Mouse (Mus musculus) midbrain, embryonic 15.5 days (tissue): ENCODE measurements around the gene Exosc1. TPM values are rescaled to one million over a fixed set of nuclear protein-coding genes. Genes with fewer than 3 reads are reported as not detected.

Source experiments
- ATAC-seq: fragments of 200-750 bp; cut with Nextera tagmentation; replicated peaks from 2 replicates; pipeline ENCODE4 v1.8.0; 2017; ENCODE audit warnings: moderate TSS enrichment
- H3K27ac ChIP-seq: fragments of 300-500 bp; sonication (generic); 2 replicates; pipeline ENCODE4 v1.5.1; 2015; ENCODE audit warnings: mild to moderate bottlenecking, inconsistent platforms
- H3K27me3 ChIP-seq: fragments of 300-500 bp; sonication (generic); replicated peaks from 2 replicates; pipeline ENCODE4 v1.6.1; 2015; ENCODE audit warnings: inconsistent platforms
- H3K36me3 ChIP-seq: fragments of 300-500 bp; sonication (generic); replicated peaks from 2 replicates; pipeline ENCODE4 v1.6.1; 2015; ENCODE audit warnings: inconsistent platforms
- H3K4me1 ChIP-seq: fragments of 300-500 bp; sonication (generic); 2 replicates; pipeline ENCODE4 v1.6.1; 2015; ENCODE audit warnings: inconsistent platforms
- H3K4me2 ChIP-seq: fragments of 300-500 bp; sonication (generic); 2 replicates; pipeline ENCODE4 v1.6.1; 2015; ENCODE audit warnings: inconsistent platforms, mild to moderate bottlenecking, moderate library complexity
- H3K4me3 ChIP-seq: fragments of 300-500 bp; sonication (generic); 2 replicates; pipeline ENCODE4 v1.5.1; 2015; ENCODE audit warnings: mild to moderate bottlenecking, inconsistent platforms
- H3K9ac ChIP-seq: fragments of 300-500 bp; sonication (generic); 2 replicates; pipeline ENCODE4 v1.6.1; 2015; ENCODE audit warnings: mild to moderate bottlenecking, inconsistent platforms
- H3K9me3 ChIP-seq: fragments of 300-500 bp; sonication (generic); 2 replicates; pipeline ENCODE4 v1.6.1; 2016; ENCODE audit warnings: inconsistent platforms
- WGBS: fragments of 180-500 bp; shearing (Covaris S2); methylation state at CpG from one replicate; pipeline ENCODE4 v1.1.7; 2015; ENCODE audit warnings: mixed read lengths; 5-methylcytosine and 5-hydroxymethylcytosine counted together
- polyA plus RNA-seq: library from polyadenylated mRNA; unstranded; fragments of >200 nt; fragmentation: Nextera tagmentation; extraction: Ambion mirVana; gene quantifications from 2 replicates; pipeline ENCODE4 v1.2.1, GENCODE M21; 2015

The Exosc1 gene
- polyA plus RNA-seq, 1 experiment from 2014 or later: 61.1 TPM

DNA sequence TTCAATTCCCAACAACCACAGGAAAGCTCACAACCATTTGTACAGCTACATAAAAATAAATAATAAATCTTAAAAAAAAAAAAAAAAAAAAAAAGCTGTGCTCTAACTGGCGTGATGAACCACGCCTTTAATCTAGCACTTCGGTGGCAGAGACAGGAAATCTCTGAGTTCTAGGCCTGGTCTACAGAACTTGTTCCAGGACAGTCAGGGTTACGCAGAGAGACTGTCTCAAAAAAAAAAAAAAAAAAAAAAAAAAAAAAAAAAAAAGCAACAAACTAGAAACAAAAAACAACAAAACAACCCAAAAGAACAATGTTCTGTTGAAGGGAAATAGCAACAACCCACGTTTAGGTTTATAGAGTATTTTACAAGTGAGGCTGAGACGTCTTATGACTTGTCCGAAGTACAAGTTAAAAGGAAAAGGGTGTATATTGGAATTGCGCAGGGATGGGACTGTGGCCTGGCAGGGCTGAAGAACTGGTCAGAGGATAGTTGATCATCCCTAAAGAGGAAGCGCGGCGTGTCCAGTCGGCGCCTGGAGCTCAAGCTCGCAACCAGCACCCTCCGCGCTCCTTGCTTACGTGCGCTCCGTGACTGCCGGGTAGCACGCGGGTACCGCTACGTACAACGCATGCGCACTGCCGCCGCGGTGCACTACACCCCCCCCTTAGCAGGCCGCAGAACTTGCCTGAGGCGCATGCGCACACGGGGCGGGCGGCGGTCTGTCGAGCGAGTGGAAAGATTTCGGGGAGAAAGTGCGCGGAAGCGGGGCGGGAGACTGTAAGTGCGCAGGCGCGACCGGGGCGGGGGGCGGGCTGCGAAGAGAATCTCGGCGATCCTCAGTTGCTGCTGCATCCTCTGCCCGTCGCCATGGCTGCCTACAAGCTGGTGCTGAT is 21.8 kb downstream of the Exosc1 start, which contains the start of gene Pgam1:
Pgam1 (plus strand) TSS at position 746 of the 896 bp plus-strand sequence.
- Histone ChIP-seq H3K36me3 (peaks cover 7% of the 10 kb centered on the region; the same call in 1 of the 2 replicates), H3K4me1 (peaks cover 23% of the 10 kb centered on the region), H3K4me3 (peak within 1 kb of the TSS; percentile 64), H3K27ac (peak within 1 kb of the TSS; percentile 94), H3K9me3 (no peaks in the 10 kb centered on the region), H3K4me2 (peak within 1 kb of the TSS; percentile 88), H3K9ac (peak within 1 kb of the TSS; percentile 68), H3K27me3 (no peaks in the 10 kb centered on the region)
- ATAC-seq: peak; percentile 93
- WGBS: 5% methylated on average over 54 of the region's 54 CpGs

DNA sequence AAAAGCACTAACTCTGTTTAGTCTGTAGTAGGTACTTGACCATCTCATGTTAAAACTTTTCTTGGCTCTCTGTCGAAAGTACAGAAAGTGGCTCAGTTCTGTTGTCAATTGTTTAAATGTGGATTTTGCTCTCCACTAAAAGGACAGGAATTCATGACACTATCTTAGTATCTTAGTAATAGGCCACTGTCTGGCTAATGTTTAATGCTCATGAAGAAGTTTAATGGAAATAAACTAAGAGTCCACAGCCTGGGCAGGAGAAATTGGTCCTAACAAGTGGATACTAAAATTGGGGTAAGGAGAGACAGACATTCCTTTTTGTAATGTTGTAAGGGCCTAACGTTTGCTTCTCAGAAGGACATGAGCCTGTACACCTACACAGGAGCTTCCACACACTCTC is 22.8 kb downstream of the Exosc1 start:
- H3K4me1 ChIP-seq: peaks cover 23% of the 10 kb centered on the region
- no peak for ATAC-seq
- H3K4me2 ChIP-seq: no peak overlapping the region
- H3K9me3 ChIP-seq: no peaks in the 10 kb centered on the region
- H3K27me3 ChIP-seq: no peaks in the 10 kb centered on the region
- H3K4me3 ChIP-seq: no peak overlapping the region
- H3K27ac ChIP-seq: no peak overlapping the region
- no peaks in the 10 kb centered on the region for H3K36me3 ChIP-seq
- 92% methylated on average over 2 of the region's 2 CpGs for WGBS
- no peak overlapping the region for H3K9ac ChIP-seq

DNA sequence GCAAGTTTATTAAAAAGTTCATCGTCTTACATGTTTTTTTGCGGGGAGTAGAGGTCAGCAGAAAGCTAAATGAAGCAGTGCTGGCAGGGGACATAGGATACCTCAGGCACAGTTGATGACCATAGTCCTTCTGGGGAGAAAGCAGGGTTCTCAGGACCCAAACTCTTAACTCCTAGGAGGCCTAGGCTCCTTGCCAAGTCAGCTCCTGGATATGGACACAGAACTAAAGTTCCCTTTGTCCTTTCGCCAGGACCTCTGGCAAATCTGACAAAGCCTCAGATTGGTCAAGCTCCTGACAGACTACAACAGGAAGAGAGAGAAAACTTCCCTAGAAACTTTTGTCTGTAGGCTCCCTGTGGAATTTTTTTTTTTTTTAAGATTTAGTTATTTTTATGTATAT is 24.5 kb downstream of the Exosc1 start:
- Histone ChIP-seq H3K9me3 (no peaks in the 10 kb centered on the region), H3K4me2 (no peak overlapping the region), H3K36me3 (no peaks in the 10 kb centered on the region), H3K27me3 (no peaks in the 10 kb centered on the region), H3K4me1 (peaks cover 14% of the 10 kb centered on the region), H3K27ac (no peak overlapping the region), H3K9ac (no peak overlapping the region), H3K4me3 (no peak overlapping the region)
- no peak for ATAC-seq
- WGBS: 85% methylated on average over 3 of the region's 3 CpGs

GRCm38 (mm10) chr19:41907079-41907760 is 26.0 kb downstream of the Exosc1 start:
- WGBS: 58% methylated on average over 8 of the region's 8 CpGs
- H3K4me1 ChIP-seq: no peaks in the 10 kb centered on the region
- no peak overlapping the region for H3K27ac ChIP-seq
- no peak overlapping the region for H3K4me2 ChIP-seq
- H3K27me3 ChIP-seq: no peaks in the 10 kb centered on the region
- ATAC-seq: no peak
- H3K4me3 ChIP-seq: no peak overlapping the region
- H3K9me3 ChIP-seq: no peaks in the 10 kb centered on the region
- no peaks in the 10 kb centered on the region for H3K36me3 ChIP-seq
- H3K9ac ChIP-seq: no peak overlapping the region

DNA sequence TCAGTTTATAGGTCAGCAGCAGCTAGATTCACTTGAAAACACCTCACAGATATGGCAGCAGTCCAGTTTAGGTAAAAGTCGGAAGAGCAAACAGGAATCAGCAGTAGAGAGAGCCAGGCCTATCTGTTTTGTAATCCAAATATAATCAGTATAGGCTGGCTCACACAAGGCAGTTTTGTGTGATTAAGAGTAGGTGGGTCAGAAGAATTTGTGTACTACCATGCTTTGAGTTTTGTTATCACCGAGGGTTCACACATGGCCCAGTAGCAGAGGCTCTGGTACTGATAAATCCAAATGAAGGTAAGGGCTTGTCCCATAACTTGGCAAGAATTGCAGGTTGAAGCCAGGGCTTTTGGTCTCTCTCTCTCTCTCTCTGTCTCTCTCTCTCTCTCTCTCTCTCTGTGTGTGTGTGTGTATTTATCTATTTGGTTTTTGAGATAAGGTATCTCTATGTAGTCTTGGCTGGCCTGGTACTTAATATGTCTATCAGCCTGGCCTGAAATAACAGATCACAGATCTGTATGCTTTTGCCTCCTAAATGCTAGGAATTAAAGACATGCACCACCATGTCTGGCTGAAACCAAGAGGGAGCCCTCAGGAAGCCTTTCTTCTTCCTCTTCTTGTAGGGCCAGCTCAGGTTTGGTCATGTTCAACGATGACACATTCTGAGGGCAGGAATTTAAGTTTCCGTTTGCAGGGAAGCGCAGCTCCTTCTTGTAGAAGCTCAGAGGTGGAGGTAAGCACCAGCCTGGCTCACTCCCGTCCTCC is 26.7 kb downstream of the Exosc1 start:
- H3K27ac ChIP-seq: no peak overlapping the region
- no peak overlapping the region for H3K4me3 ChIP-seq
- no peaks in the 10 kb centered on the region for H3K4me1 ChIP-seq
- no peak overlapping the region for H3K9ac ChIP-seq
- H3K4me2 ChIP-seq: no peak overlapping the region
- 71% methylated on average over 6 of the region's 6 CpGs for WGBS
- H3K9me3 ChIP-seq: no peaks in the 10 kb centered on the region
- H3K27me3 ChIP-seq: no peaks in the 10 kb centered on the region
- ATAC-seq: no peak
- no peaks in the 10 kb centered on the region for H3K36me3 ChIP-seq

DNA sequence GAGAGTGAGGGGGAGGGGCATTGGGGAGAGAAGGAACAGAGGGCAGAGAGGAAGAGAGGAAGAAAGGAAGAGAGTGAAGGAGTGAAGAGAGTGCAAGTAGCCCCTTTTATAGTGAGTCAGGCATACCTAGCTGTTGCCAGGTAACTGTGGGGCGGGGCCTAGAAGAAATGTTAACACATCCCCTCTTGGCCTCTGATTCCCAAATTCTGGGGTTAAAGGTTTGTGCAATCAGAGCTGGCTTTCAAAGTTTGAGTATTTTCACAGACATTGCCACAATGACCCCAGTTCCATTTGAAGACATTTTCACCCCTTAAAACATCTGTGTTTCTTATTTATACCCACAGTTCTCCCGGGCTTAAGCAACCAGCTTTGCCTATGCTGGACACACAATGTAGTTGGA is 28.0 kb downstream of the Exosc1 start:
- 86% methylated on average over 2 of the region's 2 CpGs for WGBS
- no peaks in the 10 kb centered on the region for H3K4me1 ChIP-seq
- no peaks in the 10 kb centered on the region for H3K9me3 ChIP-seq
- no peaks in the 10 kb centered on the region for H3K36me3 ChIP-seq
- no peak overlapping the region for H3K27ac ChIP-seq
- no peaks in the 10 kb centered on the region for H3K27me3 ChIP-seq
- H3K4me2 ChIP-seq: no peak overlapping the region
- H3K4me3 ChIP-seq: no peak overlapping the region
- no peak overlapping the region for H3K9ac ChIP-seq
- ATAC-seq: no peak

DNA sequence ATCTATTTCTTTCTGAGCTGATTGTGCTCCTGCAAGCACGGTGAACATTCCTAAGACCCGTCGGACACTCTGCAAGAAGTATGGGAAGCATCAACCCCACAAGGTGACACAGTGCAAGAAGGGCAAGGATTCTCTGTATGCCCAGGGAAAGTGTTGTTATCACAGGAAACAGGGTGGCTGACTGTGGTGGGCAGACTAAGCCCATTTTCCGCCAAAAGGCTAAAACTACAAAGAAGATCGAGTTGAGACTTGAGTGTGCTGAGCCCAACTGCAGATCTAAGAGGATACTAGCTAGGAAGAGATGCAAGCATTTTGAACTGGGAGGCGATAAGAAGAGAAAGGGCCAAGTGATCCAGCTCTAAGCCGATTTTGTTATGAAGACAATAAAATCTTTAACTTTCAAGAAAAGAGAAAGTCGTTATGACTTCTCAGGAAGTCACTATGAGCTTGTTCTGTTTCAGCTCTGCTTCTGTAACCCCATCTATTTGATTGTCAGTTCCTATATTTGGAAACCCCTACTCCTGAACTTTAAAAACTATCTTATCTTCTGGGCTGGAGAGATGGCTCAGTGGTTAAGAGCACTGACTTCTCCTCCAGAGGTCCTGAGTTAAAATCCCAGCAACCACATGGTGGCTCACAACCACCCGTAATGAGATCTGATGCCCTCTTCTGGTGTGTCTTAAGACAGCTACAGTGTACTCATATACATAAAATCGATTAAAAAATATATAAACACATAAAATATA is 30.2 kb downstream of the Exosc1 start:
- Histone ChIP-seq H3K9ac (no peak overlapping the region), H3K27ac (no peak overlapping the region), H3K4me2 (no peak overlapping the region), H3K27me3 (no peaks in the 10 kb centered on the region), H3K4me1 (no peaks in the 10 kb centered on the region), H3K4me3 (no peak overlapping the region), H3K9me3 (no peaks in the 10 kb centered on the region), H3K36me3 (no peaks in the 10 kb centered on the region)
- WGBS: 87% methylated on average over 10 of the region's 10 CpGs
- ATAC-seq: no peak

DNA sequence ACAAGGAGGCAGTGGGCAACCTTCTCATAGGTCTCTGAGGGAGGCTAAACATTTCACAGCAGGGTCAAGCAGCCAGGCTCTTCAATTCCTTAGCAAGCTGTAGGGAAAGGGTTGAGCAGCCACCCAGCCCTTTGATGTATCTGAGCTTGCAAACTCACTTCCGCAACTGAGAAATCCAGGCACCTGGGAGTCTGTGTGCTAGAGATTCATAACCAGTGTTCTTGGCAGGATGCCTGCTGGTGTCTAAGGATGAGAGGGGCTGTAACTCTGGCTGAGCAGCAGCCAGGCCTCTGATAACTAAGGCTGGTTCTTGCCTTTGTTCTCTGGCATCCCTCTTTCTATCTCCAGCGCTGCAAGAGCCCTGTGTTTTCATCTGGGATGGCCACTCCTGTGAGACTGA is 31.5 kb downstream of the Exosc1 start:
- peaks cover under 1% of the 10 kb centered on the region for H3K4me1 ChIP-seq
- no peaks in the 10 kb centered on the region for H3K27me3 ChIP-seq
- WGBS: 64% methylated on average over 2 of the region's 2 CpGs
- no peak overlapping the region for H3K4me3 ChIP-seq
- no peaks in the 10 kb centered on the region for H3K36me3 ChIP-seq
- no peak overlapping the region for H3K27ac ChIP-seq
- no peak for ATAC-seq
- no peak overlapping the region for H3K4me2 ChIP-seq
- H3K9me3 ChIP-seq: no peaks in the 10 kb centered on the region
- H3K9ac ChIP-seq: no peak overlapping the region

DNA sequence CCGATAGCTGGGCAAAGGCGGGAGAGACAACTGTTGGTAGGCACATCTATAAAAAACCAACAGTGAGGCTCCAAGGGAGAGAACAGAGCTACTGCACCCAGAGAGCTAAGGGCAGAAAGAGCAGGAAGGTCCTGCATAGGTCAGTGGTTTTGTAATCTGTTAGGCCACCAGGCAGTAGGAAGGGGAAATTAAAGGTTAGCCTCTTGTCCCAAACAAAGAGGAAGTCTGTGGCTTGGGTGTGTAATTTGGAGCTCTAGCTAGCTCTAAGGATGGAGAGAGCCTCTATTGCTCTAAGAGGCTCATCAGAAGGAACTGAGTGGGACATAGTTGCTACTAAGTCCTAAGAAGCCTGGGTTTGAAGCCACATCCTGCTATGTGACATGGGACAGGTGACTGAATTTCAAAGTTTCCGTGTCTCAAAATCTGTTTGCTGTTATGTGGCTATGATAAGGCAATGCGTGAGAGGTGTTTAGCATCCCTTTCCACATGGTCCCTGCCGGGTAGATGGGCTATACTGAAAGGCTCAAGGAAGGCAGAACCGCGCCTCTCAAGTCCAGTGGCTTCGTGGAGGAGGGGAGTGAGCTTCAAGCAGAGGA is 32.6 kb downstream of the Exosc1 start:
- no peak overlapping the region for H3K4me2 ChIP-seq
- no peaks in the 10 kb centered on the region for H3K9me3 ChIP-seq
- no peak overlapping the region for H3K4me3 ChIP-seq
- no peak overlapping the region for H3K27ac ChIP-seq
- H3K4me1 ChIP-seq: peaks cover 6% of the 10 kb centered on the region
- no peak overlapping the region for H3K9ac ChIP-seq
- no peak for ATAC-seq
- 90% methylated on average over 8 of the region's 8 CpGs for WGBS
- H3K36me3 ChIP-seq: no peaks in the 10 kb centered on the region
- no peaks in the 10 kb centered on the region for H3K27me3 ChIP-seq

DNA sequence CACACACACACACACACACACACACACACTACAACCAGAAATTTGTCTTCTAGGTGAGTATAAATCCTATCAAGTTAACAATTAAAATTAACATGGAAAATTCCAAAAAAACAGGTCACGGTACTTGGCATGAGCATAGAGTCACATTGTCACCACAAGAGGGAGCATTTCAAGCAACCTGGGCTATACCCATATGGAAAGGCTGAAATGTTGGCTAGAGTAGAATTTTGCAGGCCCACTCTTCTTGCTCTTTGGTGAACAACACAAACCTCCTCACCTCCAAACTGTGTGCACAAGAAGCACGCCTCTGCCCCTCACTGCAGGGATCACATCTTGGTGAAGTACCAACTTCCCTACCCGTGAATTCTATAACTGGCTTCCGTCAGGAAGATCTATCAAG is 34.4 kb downstream of the Exosc1 start:
- H3K4me1 ChIP-seq: peaks cover 22% of the 10 kb centered on the region
- H3K4me2 ChIP-seq: no peak overlapping the region
- WGBS: 51% methylated on average over 4 of the region's 4 CpGs
- H3K4me3 ChIP-seq: no peak overlapping the region
- no peak for ATAC-seq
- no peak overlapping the region for H3K9ac ChIP-seq
- no peaks in the 10 kb centered on the region for H3K9me3 ChIP-seq
- no peaks in the 10 kb centered on the region for H3K27me3 ChIP-seq
- H3K27ac ChIP-seq: no peak overlapping the region
- no peaks in the 10 kb centered on the region for H3K36me3 ChIP-seq

DNA sequence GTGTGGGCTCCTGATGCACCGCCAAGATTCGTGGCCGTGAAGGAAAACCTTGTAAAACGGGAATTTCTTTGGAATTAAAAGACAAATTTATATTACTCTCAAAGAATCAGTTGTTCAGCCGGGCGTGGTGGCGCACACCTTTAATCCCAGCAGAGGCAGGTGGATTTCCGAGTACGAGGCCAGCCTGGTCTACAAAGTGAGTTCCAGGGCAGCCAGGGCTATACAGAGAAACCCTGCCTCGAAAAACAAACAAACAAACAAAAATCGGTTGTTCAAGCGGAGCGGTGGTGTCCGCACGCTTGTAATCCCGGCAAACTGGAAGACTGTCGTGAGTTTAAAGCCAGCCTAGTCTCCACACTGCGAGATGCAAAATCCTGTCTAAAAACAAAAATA is 36.9 kb downstream of the Exosc1 start:
- Histone ChIP-seq H3K27ac (peak overlapping the region; percentile 25; the same call in 1 of the 2 replicates), H3K4me2 (peak overlapping the region; percentile 75), H3K36me3 (0 out of 2 replicates have a peak, but pooled peaks cover 3% of the 10 kb centered on the region), H3K9ac (peak overlapping the region; percentile 34; the same call in 1 of the 2 replicates), H3K9me3 (no peaks in the 10 kb centered on the region), H3K4me3 (peak overlapping the region; percentile 69), H3K4me1 (peaks cover 22% of the 10 kb centered on the region), H3K27me3 (no peaks in the 10 kb centered on the region)
- WGBS: 17% methylated on average over 18 of the region's 18 CpGs
- peak; percentile 53; the same call in 1 of the 2 replicates for ATAC-seq
